Mouse (Mus musculus) lung, postnatal 14 days (tissue): ENCODE results near the gene Dohh.

Experiments
- DNase-seq: peaks from one replicate; pipeline ENCODE4 v3.0.0; 2021

Dohh gene

DNA sequence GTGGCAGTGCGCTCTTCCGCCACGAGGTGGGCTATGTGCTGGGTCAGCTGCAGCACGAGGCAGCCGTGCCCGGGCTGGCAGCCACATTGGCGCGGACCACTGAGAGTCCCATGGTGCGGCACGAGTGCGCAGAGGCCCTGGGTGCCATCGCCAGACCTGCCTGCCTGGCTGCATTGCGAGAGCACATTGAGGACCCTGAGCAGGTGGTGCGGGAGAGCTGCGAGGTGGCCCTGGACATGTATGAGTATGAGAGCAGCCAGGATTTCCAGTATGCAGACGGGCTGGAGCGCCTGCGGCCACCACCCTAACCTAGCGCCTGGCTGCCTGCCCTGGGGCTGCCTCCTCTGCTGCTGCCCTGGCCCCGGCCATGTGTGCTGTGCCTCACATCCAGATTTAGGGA lies 3.5 kb downstream of the Dohh start:
- DNase-seq, result no peak

GRCm38 (mm10) chr10:81388505-81389055 lies 4.4 kb downstream of the Dohh start, which contains the start of gene Gm48552:
Gene Gm48552, plus strand, starts transcription at chr10:81389005.
- no peak for DNase-seq

DNA sequence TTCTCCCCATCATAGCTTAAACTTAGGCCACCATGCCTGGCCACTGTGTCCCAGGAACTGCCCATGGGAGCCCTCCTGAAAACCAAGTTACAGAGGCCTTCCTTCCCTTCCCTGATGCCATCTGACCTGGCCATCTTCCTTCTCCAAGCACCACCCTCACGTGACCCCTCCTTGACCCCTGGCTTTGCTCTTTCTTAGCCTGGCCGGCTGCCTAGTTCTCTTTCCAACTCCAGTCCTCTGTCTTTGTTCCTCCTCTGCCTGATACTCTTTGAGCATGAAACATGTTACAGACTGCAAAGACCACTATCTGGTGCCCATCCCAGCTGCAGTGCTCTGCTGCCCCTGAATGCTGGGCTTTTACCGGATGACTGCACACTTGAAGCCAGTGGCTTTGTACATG lies 5.1 kb downstream of the Dohh start:
- DNase-seq, result no peak

DNA sequence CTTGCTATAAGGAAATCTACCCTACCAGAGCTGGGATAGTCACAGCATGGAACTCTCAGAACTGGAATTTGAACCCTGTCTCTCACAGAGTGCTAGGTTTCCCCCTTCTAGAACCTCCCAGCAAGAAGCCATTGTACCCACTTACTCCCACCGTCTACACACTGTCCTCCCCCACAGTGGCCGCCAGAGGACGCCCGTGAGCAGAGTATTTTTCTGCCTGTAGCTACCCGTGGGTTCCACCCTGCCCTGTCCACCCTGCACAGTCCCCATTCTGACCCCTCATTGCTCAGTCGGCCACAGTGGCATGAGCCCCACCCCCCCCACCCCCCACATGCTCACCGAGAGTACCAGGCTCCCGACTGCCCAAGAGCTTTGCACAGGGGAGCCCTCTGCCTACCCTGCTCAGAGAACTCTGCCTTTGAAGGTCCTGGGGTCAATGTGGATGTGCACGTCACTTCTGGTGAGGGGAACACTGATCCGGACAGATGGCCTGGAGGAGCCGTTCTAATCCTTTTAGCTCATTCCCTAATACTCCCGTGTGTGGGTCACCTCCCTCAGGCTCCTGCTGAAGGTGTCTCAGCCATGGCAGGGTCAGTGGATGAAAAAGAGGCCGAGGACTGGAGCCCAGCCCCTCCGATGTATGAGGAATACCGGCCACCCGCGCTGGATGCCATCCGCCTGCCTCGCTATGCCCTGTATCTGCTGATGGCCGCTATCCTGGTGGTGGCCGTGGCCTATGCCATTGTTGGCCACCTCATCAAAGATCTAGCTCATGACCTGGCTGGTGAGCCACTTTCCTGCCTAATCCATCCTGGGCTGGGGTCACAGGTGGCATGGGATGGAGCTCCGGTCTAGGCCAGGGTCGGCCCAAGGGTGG lies 5.8 kb downstream of the Dohh start:
- DNase-seq, result peak; percentile 83

DNA sequence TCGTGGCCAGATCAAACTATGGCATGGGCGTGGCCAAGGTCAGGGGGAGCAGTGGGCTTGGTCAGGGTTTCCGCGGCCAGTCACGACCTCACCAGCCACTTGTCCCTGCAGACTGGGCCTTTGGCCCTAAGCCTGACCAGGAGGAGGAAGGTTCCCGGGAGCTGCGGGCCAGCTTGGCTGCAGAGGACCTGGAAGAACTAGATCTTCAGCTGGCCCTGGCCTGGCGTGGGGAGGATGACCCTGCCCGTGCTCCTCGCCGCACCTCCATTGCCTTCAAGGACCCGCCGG lies 6.4 kb downstream of the Dohh start:
- no peak for DNase-seq

DNA sequence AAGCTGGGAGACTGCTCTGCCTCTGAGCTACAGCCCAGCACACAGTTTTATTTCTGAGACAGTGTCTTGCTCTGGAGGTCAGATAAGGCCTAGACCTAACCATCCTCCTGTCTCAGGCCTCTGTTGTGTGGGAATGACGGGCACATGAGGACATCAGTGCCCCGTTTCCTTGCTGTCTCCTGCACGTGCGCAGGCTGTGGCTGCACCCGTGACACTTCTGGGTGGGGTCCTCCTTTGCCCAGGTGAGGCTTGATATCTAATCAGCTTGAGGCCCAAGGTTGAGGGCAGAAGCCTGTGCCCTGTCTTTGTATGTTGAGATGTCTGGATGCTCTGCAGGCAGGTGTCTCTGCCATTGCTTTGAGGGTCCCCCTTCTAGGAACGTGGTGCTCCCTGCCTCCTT lies 8.0 kb downstream of the Dohh start:
- DNase-seq, result no peak

- DNase-seq, result no peak
Observed at GRCm38 (mm10) chr10:81392781-81393185, 8.6 kb downstream of the Dohh start, which contains the start of gene Smim24. Gene Smim24, plus strand, starts transcription at chr10:81393051.

GRCm38 (mm10) chr10:81393456-81394063 lies 9.3 kb downstream of the Dohh start:
- DNase-seq, result peak; percentile 49

GRCm38 (mm10) chr10:81395127-81395526 lies 10.9 kb downstream of the Dohh start:
- peak; percentile 82 for DNase-seq

- DNase-seq, result no peak
Observed at GRCm38 (mm10) chr10:81395865-81396264, 11.6 kb downstream of the Dohh start.

- DNase-seq, result no peak
Observed at GRCm38 (mm10) chr10:81396749-81397148, 12.5 kb downstream of the Dohh start.

- DNase-seq, result no peak
Observed at GRCm38 (mm10) chr10:81399296-81399695, 15.1 kb downstream of the Dohh start.

DNA sequence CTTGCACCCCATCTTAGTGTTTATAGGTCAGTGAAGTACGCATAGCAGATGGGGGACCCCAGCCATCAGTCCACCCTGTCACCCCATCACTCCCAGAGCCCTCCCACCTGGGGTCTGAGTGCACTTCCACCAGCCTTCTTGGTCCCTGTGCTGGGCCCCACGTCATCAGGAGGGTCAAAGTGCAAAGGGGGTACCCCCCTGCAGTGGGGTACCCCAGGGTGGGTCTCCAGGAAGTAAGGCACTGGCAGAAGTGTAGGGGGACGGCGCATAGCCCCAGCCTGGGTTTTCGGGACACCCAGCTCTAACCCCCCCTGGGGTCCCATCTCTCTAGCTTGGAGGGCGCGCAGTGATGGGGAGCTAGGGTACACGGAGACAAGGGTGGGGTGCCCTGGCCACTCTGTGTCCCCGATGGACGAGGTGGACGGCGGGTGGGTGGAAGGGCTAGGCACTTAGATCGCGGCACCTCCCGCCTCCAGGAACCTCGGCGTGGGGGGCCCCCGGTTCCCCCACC lies 15.6 kb downstream of the Dohh start:
- no peak for DNase-seq

DNA sequence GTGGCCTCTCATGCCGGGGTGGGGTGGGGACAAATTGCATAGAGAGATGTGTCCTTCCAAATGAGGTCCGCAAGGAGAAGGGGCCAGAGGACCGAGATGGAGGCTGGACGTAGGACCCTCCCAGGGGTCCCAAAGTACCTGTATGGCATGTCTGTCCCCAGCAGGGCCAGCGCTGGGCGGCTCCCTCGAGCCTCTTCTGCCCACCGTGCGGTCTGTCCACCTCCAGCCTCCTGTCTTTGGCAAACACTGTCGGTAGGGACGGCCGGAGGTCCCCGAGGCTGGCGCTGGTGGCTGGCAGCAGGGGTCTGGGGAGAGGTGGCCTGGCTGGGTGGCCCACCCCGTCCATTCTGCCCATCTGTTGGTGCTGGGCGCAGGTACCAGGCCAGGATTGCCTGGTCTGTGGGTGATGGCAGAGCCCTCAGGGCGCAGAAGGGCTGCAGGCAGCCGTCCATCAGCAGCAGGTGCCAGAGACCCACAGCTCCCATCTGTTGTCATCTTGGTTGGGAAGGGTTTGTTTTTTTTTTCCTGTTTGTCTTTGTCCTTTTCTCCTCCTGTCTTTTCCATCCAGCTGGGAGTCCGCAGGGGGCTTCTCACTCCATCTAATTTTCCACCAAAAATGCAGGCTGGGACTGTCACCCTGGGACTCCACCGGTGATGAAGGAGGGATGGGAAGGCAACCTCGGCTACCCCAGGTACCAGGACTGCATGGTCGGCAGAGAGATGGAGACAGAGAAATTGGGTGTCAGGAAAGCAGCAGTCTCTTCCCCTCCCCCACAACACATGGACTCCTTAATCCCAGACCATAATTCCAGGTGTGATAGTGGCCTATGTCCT lies 16.4 kb downstream of the Dohh start:
- DNase-seq, result no peak

- no peak for DNase-seq
Observed at GRCm38 (mm10) chr10:81401205-81401520, 16.9 kb downstream of the Dohh start.

DNA sequence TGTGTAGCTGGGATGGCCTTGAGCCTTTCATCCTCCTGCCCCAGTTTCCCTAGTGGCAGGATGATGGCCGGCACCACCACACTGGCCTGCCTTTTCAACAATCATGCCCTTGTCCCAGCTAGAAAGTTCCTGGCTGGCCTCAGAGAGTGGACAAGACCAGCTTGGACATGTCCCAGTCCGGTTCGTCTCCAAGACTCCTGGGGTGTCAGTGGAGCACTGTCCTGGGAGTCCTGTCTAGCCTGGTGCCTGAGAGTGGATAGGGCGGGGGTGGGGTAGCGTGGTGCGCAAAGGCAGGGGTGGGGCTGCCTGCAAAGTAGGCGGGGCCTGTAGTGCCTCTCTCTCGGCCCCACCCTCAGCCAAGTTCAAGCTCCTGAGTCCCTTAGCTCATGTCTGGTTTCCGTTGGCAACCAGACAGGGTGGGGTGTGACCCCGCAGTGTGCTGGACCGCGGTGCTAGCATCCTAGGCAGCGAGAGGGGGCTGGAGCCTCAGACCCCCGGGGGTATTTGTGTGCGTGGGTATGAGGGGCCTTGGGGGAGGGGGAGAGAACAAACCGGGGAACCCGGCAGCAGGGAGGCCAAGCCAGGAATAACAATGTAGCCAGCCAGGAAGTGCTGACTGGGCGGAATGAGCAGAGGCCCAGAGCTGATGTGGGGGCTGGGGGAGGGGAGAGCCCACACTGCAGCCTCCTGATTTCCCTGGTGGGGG lies 17.4 kb downstream of the Dohh start:
- peak; percentile 79 for DNase-seq

- no peak for DNase-seq
Observed at GRCm38 (mm10) chr10:81402227-81402765, 18.1 kb downstream of the Dohh start.

DNA sequence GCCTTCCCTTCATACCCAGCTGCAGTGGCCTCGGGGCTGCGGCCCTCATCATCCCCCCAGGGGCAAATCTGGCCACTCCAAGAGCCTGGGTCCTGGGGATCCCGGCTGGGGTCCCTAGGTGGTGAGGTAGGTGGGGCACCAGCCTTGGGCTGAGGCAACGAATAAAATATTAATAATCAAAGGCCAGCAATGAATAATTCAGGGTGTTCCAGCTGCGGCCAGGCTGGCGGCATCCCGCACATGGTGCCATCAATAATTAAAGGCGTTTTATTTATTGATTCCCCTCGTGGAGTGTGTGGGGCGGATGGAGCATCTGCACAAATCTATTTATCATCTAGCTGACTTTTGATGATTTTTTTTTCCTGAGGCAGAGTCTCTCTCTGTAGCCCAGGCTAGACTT lies 19.3 kb downstream of the Dohh start:
- DNase-seq, result no peak

- no peak for DNase-seq
Observed at GRCm38 (mm10) chr10:81404082-81404481, 19.9 kb downstream of the Dohh start.

DNA sequence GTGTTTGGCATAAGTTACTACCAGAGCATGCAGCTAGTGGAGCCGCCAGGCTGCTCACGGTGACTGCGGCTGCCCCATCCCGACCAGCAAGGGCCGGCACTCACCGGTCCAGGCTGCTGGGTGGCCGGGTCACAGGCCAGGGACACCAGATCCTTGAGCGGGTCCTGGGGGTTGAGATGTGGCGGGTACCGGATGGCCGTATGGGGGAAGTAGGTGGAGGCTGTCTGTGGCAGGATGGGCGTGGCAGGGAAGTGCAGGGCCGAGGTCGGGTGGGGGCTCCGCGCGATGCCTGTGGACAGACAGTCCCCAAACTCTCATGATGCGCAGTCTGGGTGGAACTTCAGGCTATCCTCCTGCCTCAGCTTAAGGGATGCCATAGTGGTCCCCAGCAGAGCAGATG lies 20.5 kb downstream of the Dohh start:
- DNase-seq, result peak; percentile 65

DNA sequence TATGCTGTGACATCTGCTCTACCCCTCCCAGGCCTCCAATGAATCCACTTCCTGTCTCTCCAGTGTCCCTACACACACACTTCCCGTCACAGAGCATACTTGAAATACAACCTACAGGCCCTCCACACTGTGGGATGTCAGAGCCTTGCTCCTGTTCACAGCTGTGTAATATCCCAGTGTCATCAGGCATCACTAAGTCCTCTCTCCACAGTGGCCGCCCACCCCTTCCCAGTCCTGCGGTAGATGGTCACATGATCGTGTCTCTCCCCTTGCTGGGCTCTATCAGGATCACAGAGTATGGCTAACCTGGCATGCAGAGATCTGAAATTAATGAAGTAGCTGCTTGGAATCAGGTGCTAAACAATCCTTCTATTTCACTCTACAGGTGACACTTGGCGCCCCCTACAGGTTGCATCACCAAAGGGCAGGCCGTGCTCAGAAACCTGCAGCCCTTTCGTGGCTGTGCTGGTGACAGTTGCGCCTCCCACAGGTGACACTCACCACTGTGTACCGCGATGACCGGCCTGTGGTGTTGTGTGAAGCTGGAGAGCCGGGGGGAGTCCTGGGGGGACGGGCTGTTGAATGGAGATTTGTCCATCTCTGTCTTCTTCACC lies 21.5 kb downstream of the Dohh start:
- DNase-seq, result peak; percentile 76
